Mouse (Mus musculus): ENCODE measurements around the gene Hemgn. TPM values are rescaled to one million over a fixed set of nuclear protein-coding genes. Genes with fewer than 3 reads are reported as not detected.

The Hemgn gene
- not detected in 2 replicates for polyA plus RNA-seq (2012; rRNA removed)

GRCm38 (mm10) chr4:46413406-46413805 lies at the start of gene Hemgn:
Gene Hemgn, minus strand, starts transcription at chr4:46413506.

GRCm38 (mm10) chr4:46450519-46451131 lies 37.3 kb upstream of the Hemgn start, which contains the start of gene Anp32b:
Gene Anp32b, plus strand, starts transcription at chr4:46450902.

GRCm38 (mm10) chr4:46389013-46389611 lies 24.2 kb downstream of the Hemgn start, which contains the start of gene Trmo:
Gene Trmo, minus strand, starts transcription at chr4:46389437.

Other genes starting within 250 kb of the Hemgn start
- gene Xpa, start 217.2 kb downstream of the Hemgn start, polyA plus RNA-seq (2012; rRNA removed) = 44.5 and 54.8 TPM in 2 replicates
- 0.07 and 0.21 TPM in 2 replicates for gene Foxe1, start 69.9 kb downstream of the Hemgn start, polyA plus RNA-seq (2012; rRNA removed)
- gene Trmo, start 24.1 kb downstream of the Hemgn start, polyA plus RNA-seq (2012; rRNA removed) = 10.3 and 10.4 TPM in 2 replicates
- 25.1 and 46.8 TPM in 2 replicates for gene Anp32b, start 37.4 kb upstream of the Hemgn start, polyA plus RNA-seq (2012; rRNA removed)
- 31.8 and 32.4 TPM in 2 replicates for gene Nans, start 75.7 kb upstream of the Hemgn start, polyA plus RNA-seq (2012; rRNA removed)
- 22.4 and 29.9 TPM in 2 replicates for gene Trim14, start 122.6 kb upstream of the Hemgn start, polyA plus RNA-seq (2012; rRNA removed)
- gene Coro2a, start 188.7 kb upstream of the Hemgn start, polyA plus RNA-seq (2012; rRNA removed) = 25.2 and 26.8 TPM in 2 replicates
- 5.1 and 6.7 TPM in 2 replicates for gene Tbc1d2, start 236.7 kb upstream of the Hemgn start, polyA plus RNA-seq (2012; rRNA removed)